Mouse (Mus musculus) hindbrain, embryonic 12.5 days (tissue): ENCODE results near the gene Dbn1. TPM values are rescaled to one million over a fixed set of nuclear protein-coding genes. Genes with fewer than 3 reads are reported as not detected.

Source experiments
- ATAC-seq: fragments of 200-750 bp; cut with Nextera tagmentation; 2 replicates; pipeline ENCODE4 v1.8.0; 2017; ENCODE audit warnings: moderate TSS enrichment; ENCODE audit not compliant: low FRiP score
- H3K27ac ChIP-seq: fragments of 300-500 bp; sonication (generic); 2 replicates; pipeline ENCODE4 v1.5.1; 2016; ENCODE audit warnings: mild to moderate bottlenecking
- H3K27me3 ChIP-seq: fragments of 300-500 bp; sonication (generic); 2 replicates; pipeline ENCODE4 v1.6.1; 2016; ENCODE audit warnings: mild to moderate bottlenecking
- H3K36me3 ChIP-seq: fragments of 300-500 bp; sonication (generic); 2 replicates; pipeline ENCODE4 v1.6.1; 2016; ENCODE audit warnings: mild to moderate bottlenecking
- H3K4me1 ChIP-seq: fragments of 300-500 bp; sonication (generic); 2 replicates; pipeline ENCODE4 v1.6.1; 2016
- H3K4me2 ChIP-seq: fragments of 300-500 bp; sonication (generic); replicated peaks from 2 replicates; pipeline ENCODE4 v1.6.1; 2016; ENCODE audit warnings: mild to moderate bottlenecking
- H3K4me3 ChIP-seq: fragments of 300-500 bp; sonication (generic); 2 replicates; pipeline ENCODE4 v1.5.1; 2016; ENCODE audit warnings: mild to moderate bottlenecking
- H3K9ac ChIP-seq: fragments of 300-500 bp; sonication (generic); 2 replicates; pipeline ENCODE4 v1.6.1; 2016; ENCODE audit warnings: mild to moderate bottlenecking, moderate library complexity
- H3K9me3 ChIP-seq: fragments of 300-500 bp; sonication (generic); replicated peaks from 2 replicates; pipeline ENCODE4 v1.6.1; 2016; ENCODE audit warnings: mild to moderate bottlenecking
- WGBS: fragments of 180-500 bp; shearing (Covaris S2); methylation state at CpG from one replicate; pipeline ENCODE4 v1.1.7; 2016; 5-methylcytosine and 5-hydroxymethylcytosine counted together
- polyA plus RNA-seq: library from polyadenylated mRNA; unstranded; fragments of >200 nt; fragmentation: Nextera tagmentation; extraction: Ambion mirVana; gene quantifications from 2 replicates; pipeline ENCODE4 v1.2.1, GENCODE M21; 2016

Gene Dbn1
- polyA plus RNA-seq, 1 experiment from 2014 or later = 585 TPM

DNA sequence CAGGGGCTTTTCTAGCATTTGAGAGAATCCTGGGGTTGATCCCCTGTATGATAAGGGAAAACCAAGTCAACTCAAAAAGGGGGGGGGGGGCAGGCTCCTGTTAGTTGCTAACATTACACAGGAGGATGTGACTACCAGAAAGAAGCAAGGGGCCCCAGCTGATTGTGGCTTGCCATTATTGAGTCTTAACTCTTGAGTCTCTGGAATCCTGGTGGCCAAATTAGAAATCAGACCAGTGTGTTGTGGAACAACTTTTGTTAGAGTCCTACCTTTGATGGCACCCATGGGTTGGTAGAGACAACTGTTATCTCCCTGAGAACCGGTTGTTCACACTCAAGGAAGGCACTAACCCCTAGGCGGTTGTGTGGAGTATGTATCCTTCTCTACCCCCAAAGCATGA is 24.9 kb downstream of the Dbn1 start:
- peaks cover 5% of the 10 kb centered on the region; the same call in 1 of the 2 replicates for H3K27me3 ChIP-seq
- H3K4me1 ChIP-seq = peaks cover 34% of the 10 kb centered on the region
- H3K4me3 ChIP-seq = no peak overlapping the region
- H3K27ac ChIP-seq = no peak overlapping the region; the same call in 1 of the 2 replicates
- whole genome bisulfite sequencing = 48% methylated on average over 2 of the region's 2 CpGs
- ATAC-seq = no peak
- peaks cover 39% of the 10 kb centered on the region for H3K36me3 ChIP-seq
- H3K9ac ChIP-seq = no peak overlapping the region
- H3K4me2 ChIP-seq = peak overlapping the region; percentile 80; the same call in 1 of the 2 replicates
- no peaks in the 10 kb centered on the region for H3K9me3 ChIP-seq

- Histone ChIP-seq H3K9ac (no peak overlapping the region), H3K27me3 (no peaks in the 10 kb centered on the region), H3K4me1 (peaks cover 11% of the 10 kb centered on the region), H3K36me3 (peaks cover 70% of the 10 kb centered on the region), H3K4me3 (no peak overlapping the region), H3K4me2 (no peak overlapping the region), H3K27ac (no peak overlapping the region), H3K9me3 (no peaks in the 10 kb centered on the region)
- WGBS = 96% methylated on average over 16 of the region's 16 CpGs
- no peak for ATAC-seq
These were observed 35.9 kb downstream of the Dbn1 start for GRCm38 (mm10) chr13:55451785-55452549.

GRCm38 (mm10) chr13:55451296-55451695 is 36.6 kb downstream of the Dbn1 start:
- H3K4me3 ChIP-seq = no peak overlapping the region
- no peak overlapping the region for H3K9ac ChIP-seq
- 95% methylated on average over 10 of the region's 10 CpGs for WGBS
- no peak for ATAC-seq
- H3K9me3 ChIP-seq = no peaks in the 10 kb centered on the region
- H3K27me3 ChIP-seq = no peaks in the 10 kb centered on the region
- no peak overlapping the region for H3K27ac ChIP-seq
- no peak overlapping the region for H3K4me2 ChIP-seq
- H3K36me3 ChIP-seq = peaks cover 63% of the 10 kb centered on the region
- peaks cover 17% of the 10 kb centered on the region for H3K4me1 ChIP-seq

DNA sequence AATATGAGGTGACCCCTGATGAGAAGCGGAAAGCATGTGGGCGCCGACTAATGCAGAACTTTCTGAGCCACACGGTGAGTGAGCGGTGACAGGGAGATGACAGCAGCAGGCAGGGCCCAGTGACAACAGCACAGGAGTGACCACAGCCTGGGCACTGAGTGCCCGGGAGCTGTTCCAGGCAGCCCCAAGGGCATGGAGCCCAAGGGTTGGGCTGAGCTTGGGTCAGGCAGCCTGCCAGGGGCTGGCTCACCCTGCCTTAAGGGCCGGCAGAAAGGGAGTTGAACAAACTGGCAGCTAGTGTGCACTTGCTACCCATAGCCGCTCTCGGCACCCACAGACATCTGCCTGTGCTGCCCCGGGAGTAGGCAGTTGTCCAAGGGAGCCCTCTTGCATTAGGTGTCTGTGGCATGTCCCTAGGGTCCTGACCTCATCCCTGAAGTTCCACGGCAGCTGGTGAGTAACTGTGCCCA is 37.4 kb downstream of the Dbn1 start:
- Histone ChIP-seq H3K9me3 (no peaks in the 10 kb centered on the region), H3K4me1 (peaks cover 24% of the 10 kb centered on the region), H3K4me2 (no peak overlapping the region), H3K36me3 (peaks cover 56% of the 10 kb centered on the region), H3K27me3 (no peaks in the 10 kb centered on the region), H3K9ac (no peak overlapping the region), H3K27ac (no peak overlapping the region), H3K4me3 (no peak overlapping the region)
- ATAC-seq = no peak
- WGBS = 91% methylated on average over 11 of the region's 11 CpGs

DNA sequence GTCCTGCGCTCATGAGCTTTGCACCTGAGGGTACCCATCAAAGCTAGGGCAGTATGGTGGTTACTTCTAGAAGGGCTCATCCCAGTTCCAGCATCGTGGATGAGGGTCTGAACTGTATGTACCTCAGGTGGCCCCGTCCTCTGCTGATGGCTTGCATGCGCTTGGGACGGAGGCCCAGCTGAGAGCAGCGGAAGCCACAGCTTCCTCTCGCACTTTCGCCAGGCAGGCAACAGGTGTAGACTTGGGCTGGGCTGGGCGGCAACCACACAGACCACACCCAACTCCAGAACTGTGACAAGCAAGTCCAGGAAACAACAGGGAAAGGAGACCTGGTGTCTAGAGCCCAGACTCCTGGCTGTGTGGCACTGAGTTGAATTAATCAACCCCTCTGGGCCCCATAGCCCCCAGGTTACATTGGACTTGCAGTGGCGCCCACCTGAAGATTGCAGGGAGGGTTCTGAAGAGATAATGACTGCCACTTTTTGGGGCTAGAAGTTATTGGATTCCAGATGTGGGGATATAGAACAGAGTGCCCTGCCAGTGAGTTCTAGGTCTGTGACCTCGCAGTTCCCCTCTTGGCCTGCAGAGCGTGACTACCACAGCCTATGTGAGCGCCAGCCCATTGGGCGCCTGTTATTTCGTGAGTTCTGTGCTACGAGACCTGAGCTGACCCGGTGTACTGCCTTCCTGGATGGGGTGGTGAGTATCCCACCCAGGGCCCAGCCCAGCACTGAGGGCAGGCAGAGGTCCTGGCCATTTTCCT is 38.1 kb downstream of the Dbn1 start:
- no peak for ATAC-seq
- H3K9me3 ChIP-seq = no peaks in the 10 kb centered on the region
- H3K4me3 ChIP-seq = no peak overlapping the region
- no peak overlapping the region for H3K9ac ChIP-seq
- peaks cover 49% of the 10 kb centered on the region for H3K36me3 ChIP-seq
- peaks cover 24% of the 10 kb centered on the region for H3K4me1 ChIP-seq
- no peak overlapping the region for H3K4me2 ChIP-seq
- H3K27ac ChIP-seq = no peak overlapping the region
- 91% methylated on average over 17 of the region's 17 CpGs for WGBS
- no peaks in the 10 kb centered on the region for H3K27me3 ChIP-seq

DNA sequence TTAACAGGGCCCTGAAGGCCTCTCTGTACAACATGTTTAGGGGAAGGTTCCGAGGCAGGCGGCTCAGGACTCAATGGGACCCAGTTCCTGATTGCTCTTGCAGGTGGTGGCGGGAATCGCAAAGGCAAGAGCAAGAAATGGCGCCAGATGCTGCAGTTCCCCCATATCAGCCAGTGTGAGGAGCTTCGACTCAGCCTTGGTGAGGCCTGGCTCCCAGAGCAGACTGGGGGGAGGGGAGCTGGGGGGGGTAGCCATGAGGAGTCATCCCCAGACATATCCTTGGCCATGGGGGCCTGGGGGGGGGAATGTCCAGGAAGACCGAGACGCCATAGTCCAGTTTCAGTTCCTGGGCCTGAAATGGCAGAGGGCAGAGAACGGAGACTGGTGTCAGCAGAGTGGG is 38.7 kb downstream of the Dbn1 start:
- H3K9ac ChIP-seq = no peak overlapping the region
- no peak overlapping the region for H3K4me2 ChIP-seq
- 98% methylated on average over 9 of the region's 9 CpGs for WGBS
- peaks cover 42% of the 10 kb centered on the region for H3K36me3 ChIP-seq
- ATAC-seq = no peak
- no peaks in the 10 kb centered on the region for H3K27me3 ChIP-seq
- H3K9me3 ChIP-seq = no peaks in the 10 kb centered on the region
- H3K27ac ChIP-seq = no peak overlapping the region
- H3K4me1 ChIP-seq = peaks cover 25% of the 10 kb centered on the region
- no peak overlapping the region for H3K4me3 ChIP-seq

DNA sequence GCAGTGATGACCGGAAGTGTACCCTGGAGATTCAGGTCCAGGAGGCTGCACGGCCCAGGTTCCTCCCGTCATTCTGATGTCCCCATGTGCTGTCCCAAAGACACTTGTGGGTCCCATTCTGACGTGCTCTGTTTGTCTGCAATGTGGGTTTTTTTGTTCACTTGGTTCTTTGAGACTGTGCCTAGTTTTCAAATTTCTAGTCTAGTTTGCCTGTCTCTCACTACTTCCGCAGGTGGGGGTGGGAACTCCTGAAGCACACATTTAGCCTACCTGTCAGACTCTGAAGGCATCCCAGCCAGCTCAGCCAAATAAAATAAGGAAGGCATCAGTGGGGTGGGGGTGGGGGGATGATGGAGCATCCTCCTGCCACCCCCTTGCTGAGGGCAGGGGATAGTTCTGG is 39.8 kb downstream of the Dbn1 start:
- Histone ChIP-seq H3K4me3 (no peak overlapping the region), H3K9me3 (no peaks in the 10 kb centered on the region), H3K27ac (no peak overlapping the region), H3K4me1 (peaks cover 30% of the 10 kb centered on the region), H3K27me3 (no peaks in the 10 kb centered on the region), H3K9ac (0 out of 2 replicates have a peak overlapping the region, but pooled peaks have one; percentile 35), H3K36me3 (peaks cover 33% of the 10 kb centered on the region), H3K4me2 (no peak overlapping the region)
- no peak for ATAC-seq
- WGBS = 95% methylated on average over 5 of the region's 5 CpGs

- ATAC-seq = no peak
- Histone ChIP-seq H3K4me3 (no peak overlapping the region), H3K9me3 (no peaks in the 10 kb centered on the region), H3K27ac (no peak overlapping the region), H3K4me2 (0 out of 2 replicates have a peak overlapping the region, but pooled peaks have one; percentile 87), H3K9ac (peak overlapping the region; percentile 35), H3K4me1 (peaks cover 30% of the 10 kb centered on the region), H3K36me3 (peaks cover 27% of the 10 kb centered on the region), H3K27me3 (no peaks in the 10 kb centered on the region)
- WGBS = 57% methylated on average over 3 of the region's 3 CpGs
These were observed 40.4 kb downstream of the Dbn1 start for GRCm38 (mm10) chr13:55447543-55447943.

GRCm38 (mm10) chr13:55446483-55447105 is 41.3 kb downstream of the Dbn1 start:
- Histone ChIP-seq H3K27me3 (no peaks in the 10 kb centered on the region), H3K4me2 (peak overlapping the region; percentile 87), H3K9me3 (no peaks in the 10 kb centered on the region), H3K4me3 (peak overlapping the region; percentile 87), H3K27ac (no peak overlapping the region), H3K4me1 (peaks cover 30% of the 10 kb centered on the region), H3K9ac (peak overlapping the region; percentile 95), H3K36me3 (peaks cover 18% of the 10 kb centered on the region)
- 86% methylated on average over 6 of the region's 6 CpGs for whole genome bisulfite sequencing
- no peak for ATAC-seq

DNA sequence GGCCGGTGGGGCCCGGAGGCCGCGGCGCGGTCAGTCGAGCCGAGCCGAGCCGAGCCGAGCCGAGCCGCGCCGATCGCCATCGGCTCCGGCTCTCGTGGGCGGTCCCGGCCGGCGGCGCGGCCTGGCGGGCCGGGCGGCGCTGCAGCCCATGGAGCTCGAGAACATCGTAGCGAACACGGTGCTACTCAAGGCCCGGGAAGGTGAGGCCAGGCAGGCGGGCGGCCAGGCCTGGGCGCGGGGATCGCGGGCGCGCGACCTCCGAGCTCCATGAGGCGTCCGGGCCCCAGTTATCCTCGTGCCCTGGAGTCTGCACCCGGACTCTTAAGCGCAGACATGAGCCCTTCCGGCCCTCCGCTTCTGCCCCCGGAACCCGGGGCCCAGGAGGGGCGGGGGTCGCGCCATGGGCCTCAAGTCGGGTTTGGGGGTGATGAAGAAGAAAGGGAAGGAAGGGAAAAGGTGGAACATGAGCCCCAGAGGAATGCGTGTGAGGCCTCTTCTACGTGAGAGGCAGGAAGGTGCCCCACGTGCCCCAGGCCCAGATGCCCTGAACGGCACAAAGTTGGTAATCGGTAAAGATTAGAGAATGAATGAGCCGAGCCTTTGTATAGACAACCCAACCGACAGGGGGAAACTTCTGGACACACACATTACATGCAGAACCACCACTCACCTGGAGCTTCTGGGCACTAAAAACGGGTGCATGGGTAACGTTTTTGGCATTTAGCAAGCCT is 42.4 kb downstream of the Dbn1 start:
- peak; percentile 34 for ATAC-seq
- H3K36me3 ChIP-seq = peaks cover 7% of the 10 kb centered on the region
- peaks cover 30% of the 10 kb centered on the region for H3K4me1 ChIP-seq
- H3K27me3 ChIP-seq = no peaks in the 10 kb centered on the region
- no peaks in the 10 kb centered on the region for H3K9me3 ChIP-seq
- H3K4me3 ChIP-seq = peak overlapping the region; percentile 87
- H3K9ac ChIP-seq = peak overlapping the region; percentile 95
- WGBS = under 1% methylated on average over 65 of the region's 66 CpGs
- peak overlapping the region; percentile 96 for H3K27ac ChIP-seq
- peak overlapping the region; percentile 87 for H3K4me2 ChIP-seq

DNA sequence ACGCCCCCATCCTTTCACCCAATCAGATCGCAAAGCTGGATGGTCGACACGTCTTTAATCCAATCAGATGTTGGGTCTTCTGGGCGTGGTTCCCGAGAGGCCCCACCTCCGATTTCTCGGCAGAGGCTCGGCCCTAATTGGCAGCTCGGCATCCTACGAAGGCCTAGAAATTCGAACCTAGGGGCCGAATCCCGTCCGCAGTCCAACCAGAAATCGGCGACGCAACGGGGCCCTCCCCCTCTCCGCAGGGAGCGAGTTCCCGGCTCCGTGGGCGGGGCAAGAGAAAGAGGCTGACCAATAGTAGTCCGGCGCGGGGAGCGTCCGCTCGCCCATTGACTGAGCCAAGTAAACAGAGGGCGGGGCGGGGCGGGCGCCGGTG is 43.0 kb downstream of the Dbn1 start, which contains the start of gene Grk6:
Gene Grk6 (plus strand): TSS at position 136 of the 379 bp plus-strand sequence.
- Histone ChIP-seq H3K36me3 (peaks cover 1% of the 10 kb centered on the region), H3K27me3 (no peaks in the 10 kb centered on the region), H3K4me1 (peaks cover 30% of the 10 kb centered on the region), H3K9ac (peak within 1 kb of the TSS; percentile 95), H3K9me3 (no peaks in the 10 kb centered on the region), H3K4me3 (peak within 1 kb of the TSS; percentile 87), H3K27ac (peak within 1 kb of the TSS; percentile 96), H3K4me2 (peak within 1 kb of the TSS; percentile 87)
- under 1% methylated on average over 34 of the region's 35 CpGs for WGBS
- peak; percentile 97 for ATAC-seq
